Mouse (Mus musculus) neural tube, embryonic 14.5 days (tissue): ENCODE measurements around the gene Platr25. TPM values are rescaled to one million over a fixed set of nuclear protein-coding genes. Genes with fewer than 3 reads are reported as not detected.
"Not testable (repeated sequence)": the region's sequence is repeated elsewhere in the genome, so short reads cannot be mapped to it uniquely, and the experiment has no call there.

ENCODE experiments used
- ATAC-seq: fragments of 200-750 bp; cut with Nextera tagmentation; 2 replicates; pipeline ENCODE4 v1.8.0; 2017; ENCODE audit warnings: low read depth, mild to moderate bottlenecking, moderate TSS enrichment, moderate library complexity
- H3K27ac ChIP-seq: fragments of 300-500 bp; sonication (generic); 2 replicates; pipeline ENCODE4 v1.5.1; 2014; ENCODE audit warnings: low read depth, mild to moderate bottlenecking, control low read depth, low read length, moderate library complexity, mixed read lengths
- H3K27me3 ChIP-seq: fragments of 300-500 bp; sonication (generic); 2 replicates; pipeline ENCODE4 v1.6.1; 2014; ENCODE audit warnings: low read length; ENCODE audit not compliant: control insufficient read depth, insufficient read depth
- H3K36me3 ChIP-seq: fragments of 300-500 bp; sonication (generic); 2 replicates; pipeline ENCODE4 v1.6.1; 2014; ENCODE audit warnings: low read length, mixed read lengths; ENCODE audit not compliant: control insufficient read depth, insufficient read depth
- H3K4me1 ChIP-seq: fragments of 300-500 bp; sonication (generic); 2 replicates; pipeline ENCODE4 v1.6.1; 2014; ENCODE audit warnings: low read length; ENCODE audit not compliant: control insufficient read depth, insufficient read depth
- H3K4me2 ChIP-seq: fragments of 300-500 bp; sonication (generic); 2 replicates; pipeline ENCODE4 v1.6.1; 2014; ENCODE audit warnings: mild to moderate bottlenecking, low read depth, low read length, control low read depth
- H3K4me3 ChIP-seq: fragments of 300-500 bp; sonication (generic); 2 replicates; pipeline ENCODE4 v1.5.1; 2014; ENCODE audit warnings: low read depth, low read length, control low read depth, mixed read lengths
- H3K9ac ChIP-seq: fragments of 300-500 bp; sonication (generic); replicated peaks from 2 replicates; pipeline ENCODE4 v1.6.1; 2014; ENCODE audit warnings: low read depth, mild to moderate bottlenecking, control low read depth, low read length, mixed read lengths
- H3K9me3 ChIP-seq: fragments of 300-500 bp; sonication (generic); 2 replicates; pipeline ENCODE4 v1.6.1; 2016; ENCODE audit warnings: low read length; ENCODE audit not compliant: control insufficient read depth
- WGBS: fragments of 180-500 bp; shearing (Covaris S2); extraction: QIAGEN DNeasy Blood & Tissue Kit; methylation state at CpG from one replicate; pipeline ENCODE4 v1.1.7; 2014; 5-methylcytosine and 5-hydroxymethylcytosine counted together
- polyA plus RNA-seq: library from polyadenylated mRNA; unstranded; fragments of >200 nt; fragmentation: Nextera tagmentation; extraction: Ambion mirVana; gene quantifications from 2 replicates; pipeline ENCODE4 v1.2.1, GENCODE M21; 2014

The Platr25 gene
- 43.7 and 44.9 TPM in 2 replicates for polyA plus RNA-seq

DNA sequence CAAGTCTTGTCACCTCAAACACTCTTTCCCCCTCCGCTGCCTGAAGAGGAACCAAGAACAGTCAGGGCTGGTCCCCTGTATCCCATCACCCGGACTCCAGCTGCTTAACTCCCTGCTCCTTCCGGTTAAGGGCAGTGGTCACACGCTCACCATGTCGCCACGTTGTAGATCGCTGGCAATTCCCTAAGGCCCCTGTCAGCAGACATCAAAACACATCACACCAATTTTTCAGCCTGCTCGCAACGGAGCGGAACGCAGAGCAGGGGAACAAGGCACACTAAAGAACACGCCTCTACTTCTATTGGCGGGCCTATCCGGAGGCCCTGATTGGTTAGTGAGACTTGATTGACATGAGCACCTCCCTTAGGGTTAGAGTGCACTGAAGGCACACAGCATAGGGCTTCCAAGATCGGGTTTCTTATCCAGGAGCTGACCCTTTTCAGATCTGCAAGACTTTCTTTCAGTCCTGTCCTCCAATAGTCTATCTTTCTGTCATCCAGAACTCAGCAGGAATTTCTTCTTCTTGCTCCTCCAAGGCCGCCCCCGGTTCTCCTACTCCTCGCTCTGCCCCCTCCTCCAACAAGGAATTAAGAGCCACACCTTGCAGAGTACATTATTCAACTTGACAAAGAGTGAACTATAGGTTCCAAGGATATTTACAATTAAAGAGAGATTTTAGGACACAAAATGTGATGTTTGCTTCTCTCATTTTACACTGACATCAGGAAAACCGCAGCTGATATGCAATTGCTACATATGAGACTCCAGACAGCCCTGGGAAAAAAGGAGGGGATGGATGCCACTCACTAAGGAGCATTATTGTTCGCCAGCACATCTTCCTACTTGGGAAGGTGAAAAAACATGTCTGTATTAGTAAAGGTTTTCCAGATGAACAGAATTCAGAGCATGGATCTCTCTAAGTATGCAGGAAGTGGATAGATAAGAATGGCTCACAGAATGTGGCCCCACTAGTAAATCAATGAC lies at the start of gene Platr25:
Gene Platr25, minus strand, starts transcription at position 278 of the 984 bp plus-strand sequence.
- Histone ChIP-seq H3K9ac (peak within 1 kb of the TSS; percentile 48; the same call in 1 of the 2 replicates), H3K4me2 (peak within 1 kb of the TSS; percentile 42), H3K4me3 (peak within 1 kb of the TSS; percentile 42)
- H3K36me3 ChIP-seq, H3K27ac ChIP-seq, H3K4me1 ChIP-seq, H3K9me3 ChIP-seq, H3K27me3 ChIP-seq: not testable (repeated sequence)
- 8% methylated on average over 20 of the region's 20 CpGs for WGBS
- peak; percentile 97 for ATAC-seq

DNA sequence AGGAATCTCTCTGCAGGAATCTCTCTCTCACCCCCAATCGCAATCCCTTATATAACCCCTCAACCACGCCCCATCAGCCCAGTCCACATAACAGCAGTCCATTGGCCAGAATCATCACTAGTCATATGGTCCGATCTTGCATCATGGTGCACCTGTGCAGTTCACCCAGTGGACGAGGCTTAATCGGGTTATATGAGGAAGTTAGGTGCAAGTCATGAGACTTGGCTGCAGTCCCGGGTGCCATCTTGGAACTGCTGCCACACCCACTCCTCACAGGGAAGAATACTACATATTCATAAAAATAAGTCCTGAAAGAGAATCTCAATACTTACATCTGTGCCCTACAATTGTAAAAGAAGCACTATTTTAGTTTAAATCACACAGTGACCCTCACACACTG lies 47.5 kb upstream of the Platr25 start:
- H3K9ac ChIP-seq, H3K27me3 ChIP-seq, H3K36me3 ChIP-seq, H3K9me3 ChIP-seq, H3K27ac ChIP-seq, H3K4me1 ChIP-seq, H3K4me3 ChIP-seq, H3K4me2 ChIP-seq, ATAC-seq: not testable (repeated sequence)
- 92% methylated on average over 6 of the region's 6 CpGs for WGBS

DNA sequence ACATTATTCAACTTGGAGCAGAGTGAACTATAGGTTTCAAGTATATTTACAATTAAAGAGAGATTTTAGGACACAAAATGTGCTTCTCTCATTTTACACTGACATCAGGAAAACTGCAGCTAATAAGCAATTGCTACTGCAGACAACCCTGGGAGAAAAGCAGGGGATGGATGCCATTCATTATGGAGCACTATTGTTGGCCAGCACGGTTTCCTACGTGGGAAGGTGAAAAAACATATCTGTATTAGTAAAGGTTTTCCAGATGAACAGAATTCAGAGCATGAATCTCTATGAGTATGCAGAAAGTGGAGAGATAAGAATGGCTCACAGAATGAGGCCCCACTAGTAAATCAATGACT lies 25.6 kb upstream of the Platr25 start:
- not testable (repeated sequence) for H3K27me3 ChIP-seq, H3K9me3 ChIP-seq, H3K36me3 ChIP-seq, H3K27ac ChIP-seq, H3K4me1 ChIP-seq, H3K9ac ChIP-seq
- Histone ChIP-seq H3K4me3 (peak overlapping the region; percentile 49), H3K4me2 (peak overlapping the region; percentile 29; the same call in 1 of the 2 replicates)
- ATAC-seq = peak; percentile 32; the same call in 1 of the 2 replicates
- 40% methylated on average over 2 of the region's 2 CpGs for WGBS

DNA sequence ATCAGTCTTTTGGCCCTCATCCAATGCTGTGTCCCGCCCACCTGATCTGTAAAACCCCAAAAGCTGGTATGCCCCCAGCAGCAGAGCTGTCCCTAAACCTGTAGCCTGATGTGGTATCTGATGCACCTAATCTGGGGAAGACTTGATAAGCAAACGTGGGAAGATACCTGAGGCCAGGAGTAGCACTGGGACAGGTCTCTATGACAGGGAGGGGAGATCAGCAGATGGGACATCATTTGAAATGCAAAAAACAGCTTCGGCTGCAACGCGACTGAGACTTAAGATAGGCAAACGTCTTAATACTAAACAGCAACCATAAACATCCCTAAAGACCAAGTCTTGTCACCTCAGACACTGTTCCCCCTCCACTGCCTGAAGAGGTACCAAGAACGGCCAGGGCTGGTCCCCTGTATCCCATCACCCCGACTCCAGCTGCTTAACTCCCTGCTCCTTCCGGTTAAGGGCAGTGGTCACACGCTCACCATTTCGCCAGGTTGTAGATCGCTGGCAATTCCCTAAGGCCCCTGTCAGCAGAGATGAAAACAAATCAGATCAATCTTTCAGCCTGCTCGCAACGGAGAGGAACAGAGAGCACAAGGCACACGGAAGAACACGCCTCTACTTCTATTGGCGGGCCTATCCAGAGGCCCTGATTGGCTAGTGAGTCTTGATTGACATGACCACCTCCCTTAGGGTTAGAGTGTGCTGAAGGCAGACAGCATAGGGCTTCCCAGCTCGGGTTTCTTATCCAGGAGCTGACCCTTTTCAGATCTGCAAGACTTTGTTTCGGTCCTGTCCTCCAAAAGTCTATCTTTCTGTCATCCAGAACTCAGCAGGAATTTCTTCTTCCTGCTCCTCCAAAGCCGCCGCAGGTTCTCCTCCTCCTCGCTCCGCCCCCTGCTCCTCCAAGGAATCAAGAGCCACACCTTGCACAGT lies 25.0 kb upstream of the Platr25 start, which contains the start of gene Gm5141:
Gene Gm5141, minus strand, starts transcription at position 610 of the 936 bp plus-strand sequence.
- Histone ChIP-seq H3K9ac (peak within 1 kb of the TSS; percentile 52; the same call in 1 of the 2 replicates), H3K27ac (peak within 1 kb of the TSS; percentile 23; the same call in 1 of the 2 replicates), H3K4me3 (peak within 1 kb of the TSS; percentile 49), H3K4me2 (peak within 1 kb of the TSS; percentile 62)
- not testable (repeated sequence) for H3K27me3 ChIP-seq, H3K9me3 ChIP-seq, H3K36me3 ChIP-seq, H3K4me1 ChIP-seq
- 5% methylated on average over 19 of the region's 23 CpGs for WGBS
- peak; percentile 100 for ATAC-seq

DNA sequence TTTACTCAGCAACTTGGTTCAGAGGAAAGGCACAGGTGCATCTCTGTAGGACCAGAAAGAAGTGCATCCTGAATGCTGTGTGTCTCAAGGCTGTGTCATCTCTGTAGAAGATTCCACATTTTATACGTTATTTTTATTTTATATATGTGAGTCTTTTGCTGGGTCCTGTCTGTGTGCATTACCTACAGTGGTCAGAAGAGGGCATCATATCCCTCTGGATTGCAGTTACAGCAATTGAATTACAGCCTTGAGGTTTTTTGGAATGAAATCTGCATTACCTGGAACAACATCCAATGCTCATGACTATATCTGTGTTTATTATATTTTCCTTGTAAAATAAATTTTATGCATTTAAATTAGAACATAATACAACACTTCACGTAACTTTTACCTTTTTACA lies 3.3 kb upstream of the Platr25 start:
- ATAC-seq, H3K27ac ChIP-seq: not testable (repeated sequence)

DNA sequence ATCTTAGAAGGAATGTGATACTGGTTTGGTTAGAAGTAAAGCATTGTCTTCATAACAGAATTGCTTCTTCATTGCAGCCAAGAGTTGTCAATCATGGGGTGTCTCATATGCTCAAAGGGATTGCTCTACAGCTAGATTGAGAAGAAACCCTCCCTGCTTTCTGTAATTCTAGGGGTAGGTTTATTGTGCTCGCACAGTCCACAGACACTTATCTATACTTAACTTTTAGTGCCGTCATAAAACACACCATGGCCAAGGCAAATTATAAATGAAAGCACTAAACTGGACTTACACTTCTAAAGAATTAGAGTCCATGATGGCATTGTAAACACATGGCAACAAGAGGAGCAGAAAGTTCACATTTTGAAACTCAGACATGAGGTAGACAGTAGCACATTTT lies 27.2 kb downstream of the Platr25 start:
- no peak overlapping the region for H3K4me3 ChIP-seq
- WGBS = 77% methylated on average over 2 of the region's 2 CpGs

More for the DNA sequence above, 3.3 kb upstream of the Platr25 start:
- 67% methylated on average over 2 of the region's 2 CpGs for WGBS
- H3K9ac ChIP-seq, H3K4me2 ChIP-seq, H3K4me1 ChIP-seq, H3K4me3 ChIP-seq, H3K27me3 ChIP-seq, H3K9me3 ChIP-seq, H3K36me3 ChIP-seq: not testable (repeated sequence)

DNA sequence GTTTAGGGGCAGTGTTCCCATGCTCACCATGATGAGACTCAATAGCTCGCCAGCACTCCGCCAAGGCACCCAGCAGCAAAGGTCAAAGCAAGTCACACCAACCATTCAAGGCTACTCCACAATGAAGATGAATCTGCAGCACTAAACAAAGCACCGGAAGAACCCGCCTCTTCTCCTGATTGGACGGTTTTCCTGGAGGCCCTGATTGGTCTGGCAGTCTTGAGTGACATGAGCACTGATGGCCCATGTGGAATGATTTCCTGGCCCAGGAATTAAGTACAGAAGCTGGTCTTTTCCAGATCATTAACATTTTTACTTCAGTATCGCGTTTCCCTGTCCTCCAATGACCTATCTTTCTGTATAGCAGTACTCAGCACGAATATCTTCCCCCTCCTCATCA lies 47.9 kb downstream of the Platr25 start:
- H3K9me3 ChIP-seq, ATAC-seq, H3K4me2 ChIP-seq, H3K27me3 ChIP-seq, H3K9ac ChIP-seq, H3K4me1 ChIP-seq, H3K36me3 ChIP-seq, H3K4me3 ChIP-seq, H3K27ac ChIP-seq: not testable (repeated sequence)
- 97% methylated on average over 8 of the region's 8 CpGs for WGBS

More for the DNA sequence above, 27.2 kb downstream of the Platr25 start:
- H3K27ac ChIP-seq = no peak overlapping the region
- H3K9ac ChIP-seq = no peak overlapping the region
- H3K9me3 ChIP-seq = no peaks in the 10 kb centered on the region
- H3K4me2 ChIP-seq = no peak overlapping the region
- no peaks in the 10 kb centered on the region for H3K4me1 ChIP-seq
- no peak for ATAC-seq
- no peaks in the 10 kb centered on the region for H3K36me3 ChIP-seq
- H3K27me3 ChIP-seq = no peaks in the 10 kb centered on the region

DNA sequence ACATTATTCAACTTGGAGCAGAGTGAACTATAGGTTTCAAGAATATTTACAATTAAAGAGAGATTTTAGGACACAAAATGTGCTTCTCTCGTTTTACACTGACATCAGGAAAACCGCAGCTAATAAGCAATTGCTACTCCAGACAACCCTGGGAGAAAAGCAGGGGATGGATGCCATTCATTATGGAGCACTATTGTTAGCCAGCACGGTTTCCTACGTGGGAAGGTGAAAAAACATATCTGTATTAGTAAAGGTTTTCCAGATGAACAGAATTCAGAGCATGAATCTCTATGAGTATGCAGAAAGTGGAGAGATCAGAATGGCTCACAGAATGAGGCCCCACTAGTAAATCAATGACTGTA lies 75.2 kb downstream of the Platr25 start:
- H3K4me2 ChIP-seq = peak overlapping the region; percentile 40; the same call in 1 of the 2 replicates
- not testable (repeated sequence) for H3K27ac ChIP-seq, H3K27me3 ChIP-seq, H3K9me3 ChIP-seq, H3K36me3 ChIP-seq, H3K4me1 ChIP-seq
- ATAC-seq = peak; percentile 73
- WGBS = 14% methylated on average over 4 of the region's 4 CpGs
- peak overlapping the region; percentile 21; the same call in 1 of the 2 replicates for H3K9ac ChIP-seq
- H3K4me3 ChIP-seq = peak overlapping the region; percentile 38
